Mouse (Mus musculus): ENCODE results near the gene Thumpd1.

- TF ChIP-seq CTCF (IDR thresholded peaks at IDR 0.05; ENCODE audit: borderline replicate concordance, control insufficient read depth, extremely low read depth, insufficient read depth, low read length, poor library complexity) (no peak), POLR2A (IDR thresholded peaks at IDR 0.05; ENCODE audit: control insufficient read depth, extremely low read depth, insufficient read depth, low read length, poor library complexity) (no peak)
These were observed 41.6 kb upstream of the Thumpd1 start for GRCm38 (mm10) chr7:119762166-119762697.
